Mouse (Mus musculus) left cerebral cortex, adult 2 months (tissue): Measurements from ENCODE around the gene Litaf. TPM values are rescaled to one million over a fixed set of nuclear protein-coding genes. Genes with fewer than 3 reads are reported as not detected.
A peak's percentile ranks its signal among the peaks of the same experiment; 100 is the strongest.
"Not testable (repeated sequence)": the region's sequence is repeated elsewhere in the genome, so short reads cannot be mapped to it uniquely, and the experiment has no call there.

Source experiments
- DNase-seq, 2 experiments: peaks; one replicate each; pipeline ENCODE4 v3.0.0; 2021 to 2022; ENCODE audit warnings: low spot score in 2 of 2, mixed read lengths in 1 of 2; ENCODE audit errors: extremely low spot score in 1 of 2
- H3K27ac ChIP-seq: fragments of 200-600 bp; 2 replicates; pipeline ENCODE4 v1.8.1; 2022
- H3K4me3 ChIP-seq: fragments of 200-600 bp; 2 replicates; pipeline ENCODE4 v1.8.1; 2022
- CTCF ChIP-seq: fragments of 200-600 bp; IDR thresholded peaks from 2 replicates; pipeline ENCODE4 v1.8.1; 2022; ENCODE audit warnings: antibody characterized with exemption, mild to moderate bottlenecking, moderate library complexity
- intact Hi-C: fragments of 180-260 bp; cut with DNase I; formaldehyde crosslinking; loops from one replicate; pipeline ENCODE4 v1.15.1; 2025
- total RNA-seq, 2 experiments: library from RNA; stranded (reverse); gene quantifications; 2 replicates each; pipeline ENCODE4 v1.2.3; 2021

The Litaf gene
- total RNA-seq, 2 experiments from 2014 or later = 9.1 to 14.1 TPM

GRCm38 (mm10) chr16:10984534-10984933 lies 81.4 kb downstream of the Litaf start:
- DNase-seq = no peak
- TF ChIP-seq CTCF = no peak
- intact Hi-C loops = no loop called here
- Histone ChIP-seq H3K4me3 (no peak overlapping the region), H3K27ac (no peak overlapping the region)

- no peak overlapping the region for H3K4me3 ChIP-seq
- intact Hi-C loops = no loop called here
- TF ChIP-seq CTCF = no peak
- DNase-seq = no peak
- H3K27ac ChIP-seq = no peak overlapping the region
Observed at GRCm38 (mm10) chr16:10981493-10982070, 84.4 kb downstream of the Litaf start.

GRCm38 (mm10) chr16:10979064-10979803 lies 86.7 kb downstream of the Litaf start:
- no peak for DNase-seq
- intact Hi-C loops = no loop called here

GRCm38 (mm10) chr16:10977877-10978276 lies 88.1 kb downstream of the Litaf start:
- no peak for TF ChIP-seq CTCF
- intact Hi-C loops = no loop called here

More at GRCm38 (mm10) chr16:10979064-10979803, 86.7 kb downstream of the Litaf start:
- H3K27ac ChIP-seq = peak overlapping the region; percentile 19; the same call in 1 of the 2 replicates
- no peak overlapping the region for H3K4me3 ChIP-seq
- no peak for TF ChIP-seq CTCF

GRCm38 (mm10) chr16:10976202-10976631 lies 89.7 kb downstream of the Litaf start:
- intact Hi-C loops = no loop called here
- Histone ChIP-seq H3K27ac (no peak overlapping the region; the same call in 1 of the 2 replicates), H3K4me3 (no peak overlapping the region)
- no peak for TF ChIP-seq CTCF
- no peak for DNase-seq

More at GRCm38 (mm10) chr16:10977877-10978276, 88.1 kb downstream of the Litaf start:
- DNase-seq = no peak
- H3K27ac ChIP-seq = no peak overlapping the region
- H3K4me3 ChIP-seq = no peak overlapping the region

GRCm38 (mm10) chr16:10974939-10975338 lies 91.0 kb downstream of the Litaf start:
- TF ChIP-seq CTCF = no peak
- no peak for DNase-seq
- Histone ChIP-seq H3K27ac (no peak overlapping the region), H3K4me3 (no peak overlapping the region)
- intact Hi-C loops = no loop called here

GRCm38 (mm10) chr16:10974037-10974446 lies 91.9 kb downstream of the Litaf start:
- intact Hi-C loops = no loop called here
- TF ChIP-seq CTCF = no peak
- Histone ChIP-seq H3K4me3 (no peak overlapping the region), H3K27ac (no peak overlapping the region)
- no peak for DNase-seq

- intact Hi-C loops = no loop called here
- no peak for DNase-seq
- Histone ChIP-seq H3K27ac (no peak overlapping the region), H3K4me3 (no peak overlapping the region)
- TF ChIP-seq CTCF = no peak
Observed at GRCm38 (mm10) chr16:10972259-10972658, 93.7 kb downstream of the Litaf start.

GRCm38 (mm10) chr16:10969944-10970343 lies 96.0 kb downstream of the Litaf start:
- intact Hi-C loops, DNase-seq: not testable (repeated sequence)
- peak; percentile 16 for TF ChIP-seq CTCF

GRCm38 (mm10) chr16:10969342-10969741 lies 96.6 kb downstream of the Litaf start:
- TF ChIP-seq CTCF = no peak
- Histone ChIP-seq H3K4me3 (no peak overlapping the region), H3K27ac (no peak overlapping the region)
- no peak for DNase-seq
- intact Hi-C loops = no loop called here

More at GRCm38 (mm10) chr16:10969944-10970343, 96.0 kb downstream of the Litaf start:
- H3K4me3 ChIP-seq, H3K27ac ChIP-seq: not testable (repeated sequence)

GRCm38 (mm10) chr16:10968299-10968698 lies 97.7 kb downstream of the Litaf start:
- DNase-seq = no peak
- intact Hi-C loops = no loop called here

GRCm38 (mm10) chr16:10967756-10968155 lies 98.2 kb downstream of the Litaf start:
- Histone ChIP-seq H3K27ac (no peak overlapping the region), H3K4me3 (no peak overlapping the region)
- no peak for TF ChIP-seq CTCF
- no peak for DNase-seq
- intact Hi-C loops = no loop called here

More at GRCm38 (mm10) chr16:10968299-10968698, 97.7 kb downstream of the Litaf start:
- no peak overlapping the region for H3K4me3 ChIP-seq
- no peak for TF ChIP-seq CTCF
- no peak overlapping the region for H3K27ac ChIP-seq
